Mouse (Mus musculus) mouse embryonic stem cell (cell line): Measurements from ENCODE around the gene Chrna9.

Source experiments
- in situ Hi-C, 2 experiments: fragments of 300-500 bp; cut with MboI; formaldehyde crosslinking; loops; 1 replicate in 1 of 2; 3 replicates in 1 of 2; pipeline ENCODE4 v1.14.3; 2019 to 2020; ENCODE audit warnings: low sequenced_read_pairs in 2 of 2, low pct_unique_long_range_greater_than_20kb in 1 of 2, mixed read lengths in 1 of 2; ENCODE audit not compliant: unreplicated experiment in 1 of 2

The Chrna9 gene

DNA sequence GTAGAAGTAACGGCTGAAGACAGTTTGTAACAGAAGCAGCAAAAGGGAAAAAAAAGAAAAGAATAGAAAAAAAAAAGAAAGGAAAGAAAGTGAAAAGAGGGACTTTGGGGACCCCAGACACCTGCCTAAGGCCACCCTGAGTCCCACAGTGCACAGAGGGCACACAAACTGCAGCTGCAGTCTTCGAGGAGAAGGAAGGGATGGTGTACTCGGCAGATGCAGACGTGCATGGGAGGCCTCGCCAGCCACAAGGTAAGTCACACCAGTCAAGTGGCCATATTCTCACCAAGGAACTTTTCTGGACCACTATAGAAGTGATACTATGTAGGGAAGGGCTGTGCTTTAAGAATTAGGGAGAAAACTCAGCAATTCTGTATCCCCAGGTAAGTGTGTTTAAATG, at the start of gene Chrna9:
Gene Chrna9 (plus strand): TSS at position 139 of the 400 bp plus-strand sequence.
- in situ Hi-C loops: loop anchor here (5.0 kb wide), 2 partner anchors 92 to 102 kb away; no protein-coding TSS in a partner anchor

DNA sequence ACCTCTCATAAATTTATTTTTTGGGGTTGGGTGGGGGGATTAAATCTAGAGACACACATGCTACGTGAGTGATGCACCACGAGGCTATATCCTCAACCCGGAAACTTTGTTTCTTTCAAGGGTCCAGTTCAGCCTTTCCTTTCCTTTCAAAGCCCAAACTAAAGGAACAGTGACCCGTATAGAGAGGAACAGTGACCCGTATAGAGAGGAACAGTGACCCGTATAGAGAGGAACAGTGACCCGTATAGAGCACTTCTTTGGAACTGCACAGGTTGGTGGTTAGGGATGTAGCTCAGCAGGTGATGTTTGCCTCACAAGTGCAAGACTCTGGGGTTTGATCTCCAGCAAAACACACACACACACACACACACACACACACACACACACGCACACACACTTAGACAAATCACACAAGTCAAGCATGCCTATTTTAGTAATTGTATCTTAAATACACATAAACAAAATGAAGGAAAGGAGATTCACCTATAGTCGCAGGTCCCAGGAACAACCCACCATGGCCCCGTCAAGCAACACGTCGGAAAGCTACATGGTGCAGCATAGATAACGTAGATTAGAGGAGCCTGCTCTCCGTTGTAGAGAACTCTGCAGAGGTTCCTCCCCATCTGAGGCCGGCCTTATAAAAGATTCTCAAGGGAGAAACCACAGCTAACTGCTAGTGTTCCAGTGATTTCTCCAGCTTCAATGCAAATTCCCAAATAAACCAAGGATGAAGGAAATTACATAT, 48.9 kb upstream of the Chrna9 start:
- in situ Hi-C loops: no loop called here

DNA sequence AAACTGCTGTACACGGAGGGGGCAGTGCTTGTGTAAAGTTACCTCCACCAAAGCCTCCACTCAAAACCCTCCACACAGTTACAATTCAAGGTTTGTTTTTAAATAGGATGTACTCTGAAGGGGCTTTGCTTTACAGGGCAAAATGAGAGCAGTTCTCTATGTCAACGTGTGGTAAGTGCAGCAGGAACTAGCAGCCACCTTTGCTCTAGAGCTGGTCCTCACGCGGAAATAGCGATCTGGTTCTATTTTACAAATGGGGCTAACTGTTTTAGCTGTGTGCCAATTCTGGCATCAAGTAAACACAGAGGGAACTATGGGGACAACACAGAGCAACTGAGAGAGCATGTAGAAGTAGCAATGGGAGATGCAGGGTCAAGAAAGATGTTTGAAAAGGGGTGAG, 46.6 kb upstream of the Chrna9 start:
- in situ Hi-C loops: no loop called here

DNA sequence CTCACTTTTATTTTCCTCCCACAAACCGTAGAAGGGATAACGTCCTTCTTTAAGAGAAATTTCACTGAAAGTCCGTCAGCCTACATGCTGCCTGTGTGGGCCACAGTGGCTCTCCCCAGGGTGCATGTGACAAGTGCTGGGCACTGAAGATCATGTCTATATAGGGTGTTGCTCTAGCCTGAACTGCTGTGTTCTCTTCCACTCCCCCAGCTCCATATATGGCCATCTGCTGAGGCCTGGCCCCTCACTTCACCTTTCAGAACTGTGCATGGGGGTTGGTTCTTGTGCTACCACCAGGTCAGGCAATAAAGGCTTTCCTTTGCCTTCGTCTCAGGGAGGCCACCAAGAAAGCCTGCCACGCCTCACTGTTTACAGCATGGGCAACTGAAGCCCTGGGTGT, 45.7 kb upstream of the Chrna9 start:
- in situ Hi-C loops: no loop called here

GRCm38 (mm10) chr5:65891251-65891826, 43.4 kb upstream of the Chrna9 start:
- in situ Hi-C loops: no loop called here

DNA sequence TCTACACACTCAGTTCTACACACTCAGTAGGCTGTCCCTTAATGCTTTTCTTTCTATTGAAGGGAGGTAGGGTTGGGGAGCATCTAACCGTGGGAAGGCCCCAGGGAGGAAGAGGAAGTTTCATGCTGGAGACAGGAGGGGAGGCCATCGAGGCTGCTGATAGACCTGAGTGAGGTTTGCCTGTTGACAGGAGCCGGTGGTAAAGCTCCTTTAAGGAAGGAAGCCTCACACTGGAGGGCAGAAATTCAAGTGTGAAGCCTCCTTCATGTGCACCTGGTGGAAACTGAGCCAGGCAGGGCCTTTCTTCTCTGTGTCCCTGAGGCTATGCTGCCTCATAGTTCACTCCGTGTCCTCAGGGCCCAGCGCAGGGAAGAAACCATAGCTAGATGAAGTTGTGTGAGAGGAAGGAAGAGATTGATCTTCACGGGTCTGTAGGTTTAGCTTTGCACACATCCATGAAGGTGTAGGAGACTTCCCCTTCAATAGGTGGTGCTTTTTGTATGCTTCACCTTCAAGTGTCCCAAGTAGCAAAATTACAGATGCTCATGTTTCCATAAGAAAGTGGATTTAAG, 39.5 kb upstream of the Chrna9 start:
- in situ Hi-C loops: no loop called here

DNA sequence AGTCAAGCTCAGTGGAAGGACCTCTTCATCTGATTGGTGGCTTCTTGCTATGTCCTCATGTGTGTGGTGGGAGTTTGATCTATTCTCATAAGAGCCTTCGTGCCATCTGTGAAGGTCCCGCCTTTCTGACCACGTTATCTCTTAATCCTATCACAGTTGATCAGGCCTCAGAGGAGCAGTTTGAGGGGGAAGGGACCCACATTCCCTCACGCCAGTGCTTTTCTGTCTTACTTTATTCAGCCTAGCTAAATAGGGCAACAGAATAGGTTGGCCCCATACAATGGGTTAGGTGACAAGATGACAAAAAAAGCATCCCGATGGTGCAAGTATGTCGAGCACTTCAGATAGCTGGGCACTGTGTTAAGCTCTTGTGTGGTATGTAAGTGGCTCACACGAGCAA, 39.0 kb upstream of the Chrna9 start:
- in situ Hi-C loops: no loop called here

DNA sequence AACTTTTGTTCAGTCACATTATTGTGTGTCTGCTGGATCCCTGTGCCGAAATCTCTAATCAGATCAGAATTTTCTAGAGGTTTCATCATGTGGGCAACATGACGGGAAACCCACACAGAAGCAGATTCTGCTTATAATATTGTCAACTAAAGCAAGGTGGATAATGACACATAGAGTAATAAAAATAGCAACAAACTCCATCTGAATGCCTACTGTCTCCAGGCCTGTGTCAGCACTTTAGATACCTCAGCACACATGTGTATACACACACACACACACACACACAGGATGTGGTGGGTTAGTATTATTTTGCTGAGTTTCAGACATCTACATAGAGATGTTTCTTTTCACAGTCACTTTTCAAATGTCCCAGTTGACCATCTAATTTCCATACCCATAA, 37.0 kb upstream of the Chrna9 start:
- in situ Hi-C loops: no loop called here

DNA sequence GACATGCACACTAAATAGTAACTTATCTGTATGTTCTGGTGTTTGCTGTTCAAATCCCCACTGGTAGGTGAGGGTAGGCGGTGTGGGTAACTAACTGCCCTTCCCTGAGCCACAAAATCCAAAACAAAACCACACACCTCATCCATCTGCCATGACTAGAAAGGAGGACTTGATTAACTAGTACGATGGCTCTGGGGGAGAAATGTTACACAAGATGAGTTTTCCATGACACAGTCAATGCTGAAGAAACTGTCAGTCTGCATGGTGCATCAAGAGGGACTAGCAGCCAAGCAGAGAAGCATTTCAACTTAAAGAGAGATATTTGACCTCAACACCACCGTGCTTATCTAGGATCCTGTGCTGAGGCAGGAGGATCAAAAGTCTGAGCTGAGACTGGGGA, 36.0 kb upstream of the Chrna9 start:
- in situ Hi-C loops: no loop called here

- in situ Hi-C loops: no loop called here
These were observed 34.6 kb upstream of the Chrna9 start for GRCm38 (mm10) chr5:65900113-65900512.

GRCm38 (mm10) chr5:65900862-65901265, 33.9 kb upstream of the Chrna9 start:
- in situ Hi-C loops: no loop called here

GRCm38 (mm10) chr5:65901868-65902418, 32.8 kb upstream of the Chrna9 start:
- in situ Hi-C loops: no loop called here

DNA sequence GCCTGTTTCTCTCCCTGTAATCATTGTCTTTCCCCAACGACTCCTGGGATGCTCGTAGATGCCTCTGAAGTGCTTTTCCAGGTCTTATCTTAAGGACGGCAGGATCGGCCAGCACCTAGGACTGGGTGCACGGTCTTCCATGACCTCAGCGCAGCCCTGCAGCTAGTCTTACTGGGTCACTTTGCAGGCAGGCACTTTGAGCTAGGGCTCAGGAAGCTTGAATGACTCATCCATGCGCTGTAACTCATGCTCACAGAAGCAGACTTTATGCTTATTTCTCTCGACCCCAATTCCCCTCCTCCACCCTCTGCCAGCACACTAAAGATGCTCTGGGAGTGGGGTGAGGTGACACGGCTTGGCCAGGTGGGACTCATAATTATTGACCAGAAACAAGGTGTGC, 31.9 kb upstream of the Chrna9 start:
- in situ Hi-C loops: no loop called here

- in situ Hi-C loops: no loop called here
These were observed 30.2 kb upstream of the Chrna9 start for GRCm38 (mm10) chr5:65904476-65904875.

- in situ Hi-C loops: no loop called here
These were observed 26.0 kb upstream of the Chrna9 start for GRCm38 (mm10) chr5:65908751-65909150.

- in situ Hi-C loops: no loop called here
These were observed 25.4 kb upstream of the Chrna9 start for GRCm38 (mm10) chr5:65909321-65909720.

- in situ Hi-C loops: no loop called here
These were observed 24.3 kb upstream of the Chrna9 start for GRCm38 (mm10) chr5:65910398-65910797.

DNA sequence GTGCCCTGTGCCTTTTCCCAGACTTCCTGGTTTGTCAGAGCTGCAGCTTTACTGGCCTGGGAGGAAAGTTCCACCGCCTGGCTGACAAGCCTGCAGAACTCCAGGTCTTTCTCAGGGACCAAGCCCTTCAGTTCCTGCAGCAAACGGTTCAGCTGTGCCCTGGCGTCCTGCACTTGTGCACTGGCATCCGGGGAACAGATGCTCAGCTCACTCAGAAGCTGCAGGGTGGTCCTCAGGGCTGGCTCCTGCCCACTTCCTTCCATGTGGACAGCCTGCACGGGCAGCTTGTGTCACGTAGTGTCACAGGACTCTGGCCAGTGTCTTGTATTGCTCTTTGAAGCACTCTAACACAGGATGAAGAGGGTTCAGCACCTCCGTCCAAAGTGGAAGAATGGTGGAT, 23.0 kb upstream of the Chrna9 start:
- in situ Hi-C loops: no loop called here

- in situ Hi-C loops: no loop called here
These were observed 22.5 kb upstream of the Chrna9 start for GRCm38 (mm10) chr5:65912201-65912600.

DNA sequence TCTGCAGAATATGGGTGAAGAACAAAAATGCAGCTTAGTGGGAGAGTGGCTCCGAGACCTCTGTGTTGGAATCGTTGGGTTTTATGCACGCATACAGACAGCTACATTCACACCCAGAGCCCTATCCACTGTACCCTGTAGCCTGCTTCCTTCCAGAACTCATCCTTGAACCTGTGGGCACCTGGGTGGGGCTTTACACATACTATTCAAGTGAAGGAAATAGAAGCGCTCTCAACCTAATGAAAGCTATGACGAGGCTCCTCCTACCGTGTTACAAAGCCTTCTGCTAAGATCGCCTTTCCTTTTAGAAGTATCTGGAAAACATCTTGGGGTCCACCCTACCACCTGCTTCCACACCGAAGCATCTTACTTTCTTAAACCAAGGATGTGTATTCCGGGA, 21.6 kb upstream of the Chrna9 start:
- in situ Hi-C loops: no loop called here
